Mouse (Mus musculus): ENCODE data around the gene Cdkn2aip. TPM values are rescaled to one million over a fixed set of nuclear protein-coding genes. Genes with fewer than 3 reads are reported as not detected.

Gene Cdkn2aip
- polyA plus RNA-seq, 1 experiment from 2014 or later: 34.6 TPM

Other genes starting within 250 kb of the Cdkn2aip start
- 41.4 and 41.6 TPM in 2 replicates for gene Trappc11, start 180.5 kb downstream of the Cdkn2aip start, polyA plus RNA-seq (2016; fragmentation: Nextera tagmentation; extraction: Ambion mirVana)
- gene Rwdd4a, start 180.3 kb downstream of the Cdkn2aip start, polyA plus RNA-seq (2016; fragmentation: Nextera tagmentation; extraction: Ambion mirVana): 45.8 and 49.8 TPM in 2 replicates
- 15.7 and 17.8 TPM in 2 replicates for gene Ing2, start 38.4 kb downstream of the Cdkn2aip start, polyA plus RNA-seq (2016; fragmentation: Nextera tagmentation; extraction: Ambion mirVana)
- gene Cldn24, start 108.2 kb upstream of the Cdkn2aip start, polyA plus RNA-seq (2016; fragmentation: Nextera tagmentation; extraction: Ambion mirVana): not detected in 2 replicates
- gene Cldn22, start 110.5 kb upstream of the Cdkn2aip start, polyA plus RNA-seq (2016; fragmentation: Nextera tagmentation; extraction: Ambion mirVana): not detected in 2 replicates